Mouse (Mus musculus) stomach, embryonic 16.5 days (tissue): Measurements from ENCODE around the gene Coro6. TPM values are rescaled to one million over a fixed set of nuclear protein-coding genes. Genes with fewer than 3 reads are reported as not detected.

Experiments used
- ATAC-seq: fragments of 200-750 bp; cut with Nextera tagmentation; 2 replicates; pipeline ENCODE4 v1.8.0; 2017; ENCODE audit warnings: moderate number of reproducible peaks, moderate TSS enrichment; ENCODE audit not compliant: insufficient read depth, low FRiP score
- H3K27ac ChIP-seq: fragments of 300-500 bp; sonication (generic); 2 replicates; pipeline ENCODE4 v1.5.1; 2014; ENCODE audit warnings: low read length
- H3K27me3 ChIP-seq: fragments of 300-500 bp; sonication (generic); 2 replicates; pipeline ENCODE4 v1.6.1; 2014; ENCODE audit warnings: low read length, control low read depth, mixed read lengths; ENCODE audit not compliant: control insufficient read depth, insufficient read depth
- H3K36me3 ChIP-seq: fragments of 300-500 bp; sonication (generic); 2 replicates; pipeline ENCODE4 v1.6.1; 2014; ENCODE audit warnings: low read length; ENCODE audit not compliant: control insufficient read depth, insufficient read depth
- H3K4me1 ChIP-seq: fragments of 300-500 bp; sonication (generic); 2 replicates; pipeline ENCODE4 v1.6.1; 2014; ENCODE audit warnings: low read length, control low read depth, mixed read lengths; ENCODE audit not compliant: control insufficient read depth, insufficient read depth
- H3K4me2 ChIP-seq: fragments of 300-500 bp; sonication (generic); 2 replicates; pipeline ENCODE4 v1.6.1; 2014; ENCODE audit warnings: low read depth, low read length, mixed read lengths
- H3K4me3 ChIP-seq: fragments of 300-500 bp; sonication (generic); replicated peaks from 2 replicates; pipeline ENCODE4 v1.5.1; 2014; ENCODE audit warnings: mild to moderate bottlenecking, low read length
- H3K9ac ChIP-seq: fragments of 300-500 bp; sonication (generic); 2 replicates; pipeline ENCODE4 v1.6.1; 2014; ENCODE audit warnings: low read length
- H3K9me3 ChIP-seq: fragments of 300-500 bp; sonication (generic); replicated peaks from 2 replicates; pipeline ENCODE4 v1.6.1; 2016; ENCODE audit warnings: low read length, control low read depth; ENCODE audit not compliant: control insufficient read depth
- WGBS: fragments of 180-500 bp; shearing (Covaris S2); extraction: QIAGEN DNeasy Blood & Tissue Kit; methylation state at CpG from one replicate; pipeline ENCODE4 v1.1.7; 2014; 5-methylcytosine and 5-hydroxymethylcytosine counted together
- polyA plus RNA-seq: library from polyadenylated mRNA; unstranded; fragments of >200 nt; fragmentation: Nextera tagmentation; extraction: Ambion mirVana; gene quantifications from 2 replicates; pipeline ENCODE4 v1.2.1, GENCODE M21; 2015

Gene Coro6
- polyA plus RNA-seq, 1 experiment from 2014 or later = 2.0 TPM

GRCm38 (mm10) chr11:77488771-77489581 lies 26.8 kb downstream of the Coro6 start:
- H3K9me3 ChIP-seq = no peaks in the 10 kb centered on the region
- 3% methylated on average over 55 of the region's 55 CpGs for WGBS
- H3K4me3 ChIP-seq = peak overlapping the region; percentile 84
- peaks cover 49% of the 10 kb centered on the region for H3K4me1 ChIP-seq
- H3K27me3 ChIP-seq = no peaks in the 10 kb centered on the region
- H3K9ac ChIP-seq = peak overlapping the region; percentile 91
- no peak overlapping the region for H3K27ac ChIP-seq
- H3K36me3 ChIP-seq = no peaks in the 10 kb centered on the region
- no peak for ATAC-seq
- peak overlapping the region; percentile 90 for H3K4me2 ChIP-seq

- ATAC-seq = peak; percentile 22; the same call in 1 of the 2 replicates
- peaks cover 54% of the 10 kb centered on the region for H3K4me1 ChIP-seq
- H3K27ac ChIP-seq = peak within 1 kb of the TSS; percentile 89
- WGBS = 1% methylated on average over 61 of the region's 87 CpGs
- no peaks in the 10 kb centered on the region for H3K27me3 ChIP-seq
- H3K9me3 ChIP-seq = no peaks in the 10 kb centered on the region
- no peaks in the 10 kb centered on the region for H3K36me3 ChIP-seq
- H3K9ac ChIP-seq = peak within 1 kb of the TSS; percentile 91
- peak within 1 kb of the TSS; percentile 90 for H3K4me2 ChIP-seq
- H3K4me3 ChIP-seq = peak within 1 kb of the TSS; percentile 84
These were observed 27.5 kb downstream of the Coro6 start, which contains the start of gene Ankrd13b for GRCm38 (mm10) chr11:77489591-77490235. TSS of gene Ankrd13b (minus strand) at chr11:77489678.

- H3K27ac ChIP-seq = peak overlapping the region; percentile 89
- no peaks in the 10 kb centered on the region for H3K36me3 ChIP-seq
- no peaks in the 10 kb centered on the region for H3K27me3 ChIP-seq
- no peak for ATAC-seq
- no peak overlapping the region for H3K4me3 ChIP-seq
- no peaks in the 10 kb centered on the region for H3K9me3 ChIP-seq
- WGBS = 67% methylated on average over 6 of the region's 6 CpGs
- H3K9ac ChIP-seq = peak overlapping the region; percentile 40; the same call in 1 of the 2 replicates
- peaks cover 57% of the 10 kb centered on the region for H3K4me1 ChIP-seq
- peak overlapping the region; percentile 89 for H3K4me2 ChIP-seq
These were observed 28.2 kb downstream of the Coro6 start for GRCm38 (mm10) chr11:77490451-77490850.

- Histone ChIP-seq H3K4me1 (peaks cover 59% of the 10 kb centered on the region), H3K9ac (peak overlapping the region; percentile 96), H3K27me3 (no peaks in the 10 kb centered on the region), H3K4me3 (peak overlapping the region; percentile 79), H3K9me3 (no peaks in the 10 kb centered on the region), H3K4me2 (peak overlapping the region; percentile 89), H3K36me3 (no peaks in the 10 kb centered on the region), H3K27ac (peak overlapping the region; percentile 89)
- ATAC-seq = peak; percentile 76
- under 1% methylated on average over 13 of the region's 13 CpGs for WGBS
These were observed 28.9 kb downstream of the Coro6 start for GRCm38 (mm10) chr11:77491123-77491501.

- WGBS = 0% methylated on average over 23 of the region's 23 CpGs
- ATAC-seq = peak; percentile 74
- H3K4me2 ChIP-seq = peak overlapping the region; percentile 89
- peak overlapping the region; percentile 79 for H3K4me3 ChIP-seq
- H3K4me1 ChIP-seq = peaks cover 60% of the 10 kb centered on the region
- H3K9ac ChIP-seq = peak overlapping the region; percentile 96
- H3K9me3 ChIP-seq = no peaks in the 10 kb centered on the region
- no peaks in the 10 kb centered on the region for H3K27me3 ChIP-seq
- H3K27ac ChIP-seq = peak overlapping the region; percentile 89
- no peaks in the 10 kb centered on the region for H3K36me3 ChIP-seq
These were observed 29.5 kb downstream of the Coro6 start for GRCm38 (mm10) chr11:77491502-77492291.

- peaks cover 59% of the 10 kb centered on the region for H3K4me1 ChIP-seq
- H3K9ac ChIP-seq = peak overlapping the region; percentile 96
- H3K9me3 ChIP-seq = no peaks in the 10 kb centered on the region
- no peaks in the 10 kb centered on the region for H3K27me3 ChIP-seq
- H3K27ac ChIP-seq = peak overlapping the region; percentile 89
- no peaks in the 10 kb centered on the region for H3K36me3 ChIP-seq
- ATAC-seq = no peak
- peak overlapping the region; percentile 79 for H3K4me3 ChIP-seq
- peak overlapping the region; percentile 89 for H3K4me2 ChIP-seq
- WGBS = under 1% methylated on average over 18 of the region's 18 CpGs
These were observed 30.2 kb downstream of the Coro6 start for GRCm38 (mm10) chr11:77492311-77492871.

- H3K4me1 ChIP-seq = peaks cover 63% of the 10 kb centered on the region
- peak overlapping the region; percentile 89 for H3K27ac ChIP-seq
- H3K27me3 ChIP-seq = no peaks in the 10 kb centered on the region
- WGBS = 1% methylated on average over 31 of the region's 32 CpGs
- no peaks in the 10 kb centered on the region for H3K9me3 ChIP-seq
- H3K9ac ChIP-seq = peak overlapping the region; percentile 96
- peak overlapping the region; percentile 79 for H3K4me3 ChIP-seq
- peak; percentile 79 for ATAC-seq
- H3K36me3 ChIP-seq = no peaks in the 10 kb centered on the region
- peak overlapping the region; percentile 89 for H3K4me2 ChIP-seq
These were observed 30.7 kb downstream of the Coro6 start for GRCm38 (mm10) chr11:77492911-77493332.

GRCm38 (mm10) chr11:77493512-77494343 lies 31.5 kb downstream of the Coro6 start, which contains the start of gene Git1:
TSS of gene Git1 (plus strand) at chr11:77493562.
- Histone ChIP-seq H3K27ac (peak within 1 kb of the TSS; percentile 89), H3K4me3 (peak within 1 kb of the TSS; percentile 79), H3K27me3 (no peaks in the 10 kb centered on the region), H3K9me3 (no peaks in the 10 kb centered on the region), H3K4me2 (peak within 1 kb of the TSS; percentile 89), H3K36me3 (no peaks in the 10 kb centered on the region), H3K4me1 (peaks cover 66% of the 10 kb centered on the region), H3K9ac (peak within 1 kb of the TSS; percentile 96)
- no peak for ATAC-seq
- under 1% methylated on average over 72 of the region's 74 CpGs for WGBS
